Mouse (Mus musculus) ovary, adult 18-20 months (tissue): ENCODE measurements around the gene Cenpv.
"Not testable (repeated sequence)": the region's sequence is repeated elsewhere in the genome, so short reads cannot be mapped to it uniquely, and the experiment has no call there.

Source experiments
- DNase-seq: peaks from one replicate; pipeline ENCODE4 v3.0.0; 2022; ENCODE audit warnings: low spot score, mixed read lengths

Gene Cenpv

DNA sequence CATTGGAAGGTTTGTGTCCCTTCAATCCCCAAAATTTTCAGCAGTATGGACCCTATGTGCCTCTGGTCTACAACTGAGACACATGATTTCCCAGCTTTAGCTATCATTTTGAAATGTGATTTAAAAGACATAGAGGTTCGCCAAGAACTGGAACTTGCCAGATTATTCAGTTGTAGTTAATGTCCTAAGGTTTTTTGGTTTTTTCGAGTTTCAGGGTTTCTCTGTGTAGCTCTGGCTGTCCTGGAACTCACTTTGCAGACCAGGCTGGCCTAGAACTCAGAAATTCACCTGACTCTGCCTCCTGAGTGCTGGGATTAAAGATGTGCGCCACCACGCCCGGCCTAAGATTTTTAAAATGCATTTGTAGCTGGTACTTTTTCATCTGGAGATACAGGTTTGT is 14.6 kb upstream of the Cenpv start:
- DNase-seq: no peak

- no peak for DNase-seq
Observed at GRCm38 (mm10) chr11:62553186-62553585, 14.1 kb upstream of the Cenpv start.

GRCm38 (mm10) chr11:62551226-62552119 is 12.4 kb upstream of the Cenpv start:
- DNase-seq: peak; percentile 79

GRCm38 (mm10) chr11:62550727-62551225 is 11.7 kb upstream of the Cenpv start, which contains the start of gene Ubb:
Ubb (plus strand) TSS chr11:62551171.
- peak; percentile 98 for DNase-seq

DNA sequence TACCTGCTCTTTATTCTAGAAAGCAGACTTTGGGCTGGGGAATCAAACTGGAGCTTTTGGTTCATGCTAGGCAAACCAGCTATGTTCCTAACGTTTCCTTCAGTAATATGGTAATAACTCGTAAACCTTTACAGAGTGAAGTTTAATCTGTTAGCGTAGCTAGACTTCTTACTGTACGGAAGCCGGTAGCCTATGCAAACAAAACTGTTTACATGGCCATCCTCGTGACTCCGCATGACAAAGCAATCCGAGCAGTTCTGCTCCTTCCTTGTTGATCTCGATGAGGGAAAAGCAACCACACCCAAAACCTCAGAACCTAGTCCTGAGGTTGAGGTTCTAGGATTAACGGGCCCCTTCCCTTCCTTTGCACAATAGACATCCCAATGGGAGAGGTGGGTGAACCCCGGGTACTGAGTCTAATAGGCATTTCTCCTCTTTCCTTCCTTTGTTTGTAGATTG is 11.2 kb upstream of the Cenpv start:
- DNase-seq: peak; percentile 36

DNA sequence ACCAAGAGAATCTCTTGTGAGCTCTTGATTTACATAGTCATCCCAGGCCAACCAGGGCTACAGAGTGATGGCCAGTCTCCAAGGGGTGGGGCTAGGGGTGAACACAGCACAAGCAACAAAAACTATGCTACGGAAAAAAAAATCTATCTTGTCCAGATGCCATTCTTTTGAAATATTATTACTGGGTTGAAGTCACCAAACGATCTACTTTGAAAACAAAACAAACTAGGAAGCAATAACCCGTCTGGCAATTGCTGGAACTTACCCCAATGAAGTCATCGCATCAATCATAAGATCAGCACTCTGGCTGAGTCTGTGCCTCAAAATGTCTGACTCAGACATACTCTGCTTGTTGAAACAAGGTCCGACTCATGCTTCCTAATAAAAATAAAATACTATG is 10.7 kb upstream of the Cenpv start:
- DNase-seq: peak; percentile 76

- DNase-seq: no peak
Observed at GRCm38 (mm10) chr11:62543991-62544390, 4.9 kb upstream of the Cenpv start.

DNA sequence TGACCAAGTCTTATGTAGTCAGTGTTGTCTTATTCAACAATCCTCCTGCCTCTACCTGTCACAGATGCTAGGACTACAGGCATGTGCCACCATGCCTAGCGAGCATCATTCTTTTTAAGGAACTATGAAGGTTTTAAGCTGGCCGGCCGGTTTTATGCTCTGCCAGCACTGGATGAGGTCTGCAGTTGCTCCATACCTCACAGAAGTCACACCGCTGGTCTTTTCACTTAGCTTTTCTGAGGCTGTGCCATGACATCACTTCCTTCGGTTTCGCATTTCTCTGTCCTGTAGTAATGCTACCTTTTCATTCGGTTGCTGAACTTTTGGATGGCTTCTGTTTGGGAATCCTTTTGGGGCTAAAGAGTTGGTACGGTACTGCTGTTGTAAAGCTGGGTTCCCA is 2.5 kb upstream of the Cenpv start:
- no peak for DNase-seq

DNA sequence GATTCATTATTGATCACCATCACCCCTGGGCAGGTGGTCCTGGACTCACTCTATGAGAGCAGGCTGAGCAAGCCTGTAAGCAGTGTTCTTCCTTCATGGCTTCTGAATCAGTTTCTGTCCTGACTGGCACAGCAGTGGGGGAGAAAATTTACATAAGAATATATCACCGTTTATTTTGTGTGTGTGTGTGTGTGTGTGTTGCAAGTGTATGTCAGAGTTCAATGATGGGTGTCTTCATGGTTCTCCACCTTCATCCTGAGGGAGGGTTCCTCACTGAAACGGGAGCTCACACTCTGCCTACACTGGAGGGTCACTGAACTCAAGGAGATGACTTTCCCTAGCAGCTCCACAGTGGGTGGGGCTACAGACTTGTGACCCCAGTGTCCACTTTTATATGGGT is 1.9 kb upstream of the Cenpv start:
- no peak for DNase-seq

- DNase-seq: no peak
Observed at GRCm38 (mm10) chr11:62540167-62540566, 1.1 kb upstream of the Cenpv start.

GRCm38 (mm10) chr11:62538321-62539088 is 556 bp downstream of the Cenpv start:
- DNase-seq: peak; percentile 41

- no peak for DNase-seq
Observed at GRCm38 (mm10) chr11:62537590-62537989, 1.5 kb downstream of the Cenpv start.

DNA sequence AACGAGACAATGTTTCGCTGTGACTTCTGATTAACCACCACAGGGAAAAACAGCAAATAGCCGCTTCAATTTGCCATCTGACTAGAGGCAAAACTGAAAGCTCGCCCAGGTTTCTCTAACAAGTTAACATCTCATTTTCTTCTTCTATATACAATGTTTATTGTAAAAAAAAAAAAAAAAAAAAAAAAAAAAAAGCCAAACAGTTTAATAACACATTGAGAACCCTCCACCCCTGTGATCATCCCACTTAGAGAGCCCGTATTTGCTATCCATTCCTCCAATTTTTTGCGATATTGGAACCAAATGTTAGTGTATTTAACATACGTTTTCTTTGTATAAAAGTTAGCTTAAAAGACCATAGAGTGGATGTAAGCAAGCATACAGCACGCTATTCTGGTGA is 2.0 kb downstream of the Cenpv start:
- DNase-seq: no peak

DNA sequence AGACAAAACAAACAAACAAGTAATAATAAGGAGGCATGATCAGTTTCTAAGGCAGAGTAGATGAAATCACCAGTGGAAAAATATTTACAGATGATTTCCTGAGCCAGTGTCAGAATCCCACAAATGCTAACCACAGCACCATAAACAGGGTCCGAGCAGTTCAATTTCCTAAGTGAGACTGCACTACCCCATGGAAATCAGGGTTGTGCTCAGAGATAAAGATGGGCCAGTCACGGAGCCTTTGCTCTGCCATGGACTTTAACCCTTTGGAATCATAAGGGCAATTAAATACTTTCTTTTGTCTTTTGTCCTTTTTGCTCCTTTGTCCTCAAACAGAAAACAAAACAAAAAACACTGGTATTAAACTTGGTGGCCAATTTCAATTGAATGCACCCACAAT is 16.8 kb downstream of the Cenpv start:
- DNase-seq: no peak

DNA sequence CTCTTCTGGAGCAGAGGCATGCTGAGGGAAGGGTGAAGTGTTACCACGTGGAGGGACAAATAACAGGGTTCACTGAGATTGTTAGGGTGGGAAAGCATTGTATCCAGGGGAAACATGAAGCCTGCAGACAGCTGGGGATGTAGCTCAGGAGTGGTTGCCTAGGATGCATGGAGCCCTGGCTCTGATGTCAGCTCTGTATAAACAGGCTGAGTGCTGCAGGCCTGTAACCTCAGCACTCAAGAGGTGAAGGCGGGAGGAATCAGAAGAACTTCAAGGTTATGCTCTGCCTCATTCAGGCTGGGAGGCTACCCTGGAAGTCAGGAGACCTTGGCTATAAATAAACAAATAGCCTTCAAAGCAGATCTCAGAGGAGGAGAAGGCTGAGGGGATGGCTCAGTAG is 20.1 kb downstream of the Cenpv start:
- DNase-seq: peak; percentile 72

DNA sequence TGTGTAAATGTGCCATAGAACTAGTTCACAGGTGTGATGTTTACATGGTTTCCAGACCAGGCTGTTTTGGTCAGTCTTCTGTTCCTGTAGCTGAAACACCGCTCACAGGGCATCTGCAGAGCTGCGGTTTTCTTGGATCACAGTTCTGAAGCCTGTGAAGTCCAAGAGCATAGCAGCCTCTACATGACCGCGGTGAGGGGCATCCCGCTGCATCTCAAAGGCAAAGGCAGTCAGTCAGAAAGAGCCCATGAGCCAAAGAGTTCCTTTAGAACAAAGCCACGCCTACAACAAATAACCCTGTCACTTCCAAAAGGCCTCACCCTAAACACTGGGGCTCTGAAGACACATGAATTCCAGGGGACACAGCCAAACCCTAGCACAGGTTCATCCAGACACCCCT is 25.8 kb downstream of the Cenpv start:
- DNase-seq: no peak

GRCm38 (mm10) chr11:62512529-62513080 is 26.5 kb downstream of the Cenpv start:
- DNase-seq: no peak

GRCm38 (mm10) chr11:62511444-62512202 is 27.4 kb downstream of the Cenpv start:
- DNase-seq: no peak

GRCm38 (mm10) chr11:62510956-62511355 is 28.1 kb downstream of the Cenpv start:
- DNase-seq: no peak

- DNase-seq: no peak
Observed at GRCm38 (mm10) chr11:62509571-62509970, 29.5 kb downstream of the Cenpv start.

GRCm38 (mm10) chr11:62508816-62509215 is 30.2 kb downstream of the Cenpv start:
- DNase-seq: not testable (repeated sequence)

DNA sequence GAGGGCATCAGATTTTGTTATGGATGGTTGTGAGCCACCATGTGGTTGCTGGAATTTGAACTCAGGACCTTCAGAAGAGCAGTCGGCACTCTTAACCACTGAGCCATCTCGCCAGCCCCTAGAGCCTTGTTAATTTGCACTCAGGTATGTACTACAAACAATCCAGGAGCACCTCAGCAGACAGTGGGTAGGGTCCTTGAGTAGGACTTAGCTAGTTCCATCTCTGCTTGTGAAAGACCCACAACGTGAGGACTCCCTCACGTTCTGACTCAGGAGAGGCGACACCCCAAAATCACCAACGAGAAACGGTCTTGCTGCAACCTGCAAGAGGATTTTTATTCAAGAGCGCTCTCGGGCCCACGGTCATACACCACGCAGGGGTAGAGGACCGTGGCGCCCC is 30.7 kb downstream of the Cenpv start:
- DNase-seq: not testable (repeated sequence)
